Mouse (Mus musculus): ENCODE data around the gene Arpc2. TPM values are rescaled to one million over a fixed set of nuclear protein-coding genes. Genes with fewer than 3 reads are reported as not detected.

Gene Arpc2
- polyA plus RNA-seq, 1 experiment, result 150 TPM

DNA sequence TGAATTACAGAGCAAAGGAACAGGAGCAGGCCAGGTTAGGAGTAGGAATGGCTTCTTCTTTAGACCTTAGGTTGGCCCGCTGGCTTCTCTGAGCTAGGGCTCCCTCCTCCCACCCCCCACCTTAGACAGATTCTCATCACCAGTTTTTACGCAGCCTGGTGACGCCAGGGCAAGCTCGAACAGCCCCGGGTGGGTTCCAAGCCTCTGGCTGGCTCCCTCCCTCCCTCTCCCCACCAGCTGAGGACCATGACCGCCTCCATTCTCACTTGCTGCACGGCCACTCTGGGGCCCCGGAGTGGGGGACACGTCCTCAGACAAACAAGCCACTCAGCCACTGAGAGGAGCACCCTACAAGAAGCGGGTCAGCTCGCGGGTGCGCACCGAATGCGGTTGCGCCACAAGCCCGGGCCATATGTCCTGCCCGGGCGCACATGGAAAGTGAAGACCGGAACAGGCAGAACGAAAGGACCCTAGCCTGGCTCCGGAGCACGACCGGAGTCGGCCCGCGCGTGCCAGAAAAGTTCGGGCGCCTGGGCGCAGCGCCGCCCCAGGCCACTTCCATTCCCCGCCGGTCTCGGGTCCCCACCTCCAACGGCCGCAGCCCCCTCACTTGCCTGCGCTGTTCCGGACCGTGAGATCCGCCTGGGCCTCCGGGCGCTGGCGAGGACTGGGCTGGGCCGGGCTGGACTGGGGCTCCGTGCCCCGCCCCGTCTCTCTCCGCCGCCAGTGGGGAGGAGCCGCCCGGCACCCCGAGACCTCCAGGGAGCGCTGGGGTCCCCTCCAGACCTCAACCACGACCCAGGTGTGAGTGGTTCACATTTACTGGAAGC, 67.8 kb downstream of the Arpc2 start:
- Histone ChIP-seq H3K4me1 (ENCODE audit: control insufficient read depth, insufficient read depth, low read length) (no peaks in the 10 kb centered on the region; the same call in 1 of the 2 replicates), H3K27ac (ENCODE audit: control insufficient read depth, insufficient read depth, low read depth, low read length, poor library complexity) (peak overlapping the region; percentile 52; the same call in 1 of the 2 replicates), H3K4me3 (replicated peaks; ENCODE audit: control insufficient read depth, low read depth, low read length) (peak overlapping the region; percentile 66)
- no peak for TF ChIP-seq CTCF (IDR thresholded peaks at IDR 0.05; ENCODE audit: control insufficient read depth, insufficient read depth, low read length)
- no peak; the same call in 1 of the 2 replicates for TF ChIP-seq POLR2A (IDR thresholded peaks at IDR 0.05; ENCODE audit: borderline replicate concordance, control insufficient read depth, low read depth, low read length)
- 1% methylated on average over 56 of the region's 56 CpGs for WGBS

DNA sequence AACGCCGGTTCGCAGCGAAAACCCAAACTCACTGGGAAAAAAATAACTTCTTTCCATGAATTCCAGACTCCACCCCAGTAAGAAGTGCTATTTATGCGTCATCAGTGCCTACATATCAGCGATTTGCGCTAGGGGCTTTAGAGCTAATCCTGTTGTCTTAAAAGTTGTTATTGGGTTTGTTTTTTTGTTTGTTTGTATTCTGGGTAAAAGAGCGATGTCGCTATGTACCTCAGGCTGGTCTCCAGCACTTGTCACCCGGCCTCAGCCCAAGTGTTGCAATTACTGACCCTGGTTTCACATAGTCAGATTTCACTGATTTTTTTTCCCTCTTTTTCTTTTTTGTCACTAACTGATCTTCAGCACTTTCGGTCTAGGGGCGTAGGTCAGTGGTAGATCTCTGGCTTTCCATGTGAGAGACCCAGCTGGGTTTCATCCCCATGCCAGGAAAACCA, 68.5 kb downstream of the Arpc2 start:
- Histone ChIP-seq H3K4me3 (replicated peaks; ENCODE audit: control insufficient read depth, low read depth, low read length) (peak overlapping the region; percentile 66), H3K4me1 (ENCODE audit: control insufficient read depth, insufficient read depth, low read length) (no peaks in the 10 kb centered on the region; the same call in 1 of the 2 replicates), H3K27ac (ENCODE audit: control insufficient read depth, insufficient read depth, low read depth, low read length, poor library complexity) (0 out of 2 replicates have a peak overlapping the region, but pooled peaks have one; percentile 52)
- TF ChIP-seq CTCF (IDR thresholded peaks at IDR 0.05; ENCODE audit: control insufficient read depth, insufficient read depth, low read length) (no peak), POLR2A (IDR thresholded peaks at IDR 0.05; ENCODE audit: borderline replicate concordance, control insufficient read depth, low read depth, low read length) (no peak)
- 4% methylated on average over 12 of the region's 12 CpGs for WGBS

DNA sequence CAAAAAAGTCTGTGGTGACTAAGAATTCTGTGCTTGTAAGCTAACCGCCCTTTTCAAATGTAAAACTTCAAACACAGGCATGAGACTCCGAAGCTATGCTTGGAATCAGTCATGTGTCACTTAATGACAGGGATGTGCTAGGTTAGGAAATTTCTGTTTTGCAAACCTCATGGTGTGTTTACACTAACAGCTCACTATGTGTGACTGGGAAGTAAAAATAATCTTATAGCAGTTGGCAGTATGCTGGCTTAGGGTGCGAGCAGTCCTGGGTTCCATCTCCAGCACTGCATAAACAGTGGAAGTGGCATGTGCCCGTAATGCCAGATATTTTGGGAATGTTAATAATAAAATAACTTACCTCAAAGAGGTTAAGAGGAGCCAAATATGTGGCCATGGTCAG, 69.1 kb downstream of the Arpc2 start:
- Histone ChIP-seq H3K27ac (ENCODE audit: control insufficient read depth, insufficient read depth, low read depth, low read length, poor library complexity) (no peak overlapping the region), H3K4me3 (replicated peaks; ENCODE audit: control insufficient read depth, low read depth, low read length) (no peak overlapping the region), H3K4me1 (ENCODE audit: control insufficient read depth, insufficient read depth, low read length) (no peaks in the 10 kb centered on the region; the same call in 1 of the 2 replicates)
- WGBS, result 77% methylated on average over 4 of the region's 4 CpGs
- TF ChIP-seq POLR2A (IDR thresholded peaks at IDR 0.05; ENCODE audit: borderline replicate concordance, control insufficient read depth, low read depth, low read length), result no peak
- no peak for TF ChIP-seq CTCF (IDR thresholded peaks at IDR 0.05; ENCODE audit: control insufficient read depth, insufficient read depth, low read length)

DNA sequence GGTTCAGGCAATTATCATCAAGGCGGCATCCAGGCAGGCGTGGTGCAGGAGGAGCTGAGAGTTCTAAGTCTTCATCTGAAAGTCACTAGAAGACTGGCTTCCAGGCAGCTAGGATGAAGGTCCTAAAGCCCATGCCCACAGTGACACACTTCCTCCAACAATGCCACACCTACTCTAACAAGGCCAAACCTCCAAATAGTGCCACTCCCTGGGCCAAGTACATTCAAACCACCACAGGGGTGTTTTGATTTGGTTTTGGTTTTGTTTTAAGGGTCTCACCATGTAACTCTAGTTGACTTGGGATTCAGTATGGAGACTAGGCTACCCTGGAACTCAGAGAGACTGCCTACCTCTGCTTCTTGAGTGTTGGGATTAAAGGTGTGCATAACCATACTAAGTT, 69.6 kb downstream of the Arpc2 start, which contains the start of gene Tmbim1:
Tmbim1 (minus strand) TSS at position 101 of the 400 bp plus-strand sequence.
- WGBS, result 89% methylated on average over 2 of the region's 2 CpGs
- H3K27ac ChIP-seq (ENCODE audit: control insufficient read depth, insufficient read depth, low read depth, low read length, poor library complexity), result no peak within 1 kb of the TSS
- no peaks in the 10 kb centered on the region; the same call in 1 of the 2 replicates for H3K4me1 ChIP-seq (ENCODE audit: control insufficient read depth, insufficient read depth, low read length)
- TF ChIP-seq CTCF (IDR thresholded peaks at IDR 0.05; ENCODE audit: control insufficient read depth, insufficient read depth, low read length) (no peak), POLR2A (IDR thresholded peaks at IDR 0.05; ENCODE audit: borderline replicate concordance, control insufficient read depth, low read depth, low read length) (no peak)
- no peak within 1 kb of the TSS for H3K4me3 ChIP-seq (replicated peaks; ENCODE audit: control insufficient read depth, low read depth, low read length)

DNA sequence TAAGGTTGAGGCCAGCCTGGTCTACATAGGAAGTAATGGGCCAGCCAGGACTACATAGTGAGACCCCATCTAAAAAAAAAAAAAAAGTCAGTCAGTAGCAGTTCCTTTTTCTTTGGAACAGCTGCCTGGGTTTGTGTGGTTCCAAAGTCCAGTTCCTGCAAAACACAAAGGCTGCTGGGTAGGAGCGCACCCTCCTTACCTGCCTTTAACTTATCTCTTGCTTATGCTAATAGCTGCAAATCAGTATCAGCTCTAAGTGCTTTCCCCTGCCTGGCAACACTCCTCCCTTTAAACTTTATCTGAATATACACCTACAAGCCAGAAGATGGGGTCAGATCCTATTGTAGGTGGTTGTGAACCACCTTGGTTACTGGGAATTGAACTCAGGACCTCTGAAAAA, 71.3 kb downstream of the Arpc2 start:
- H3K4me1 ChIP-seq (ENCODE audit: control insufficient read depth, insufficient read depth, low read length), result no peaks in the 10 kb centered on the region; the same call in 1 of the 2 replicates
- 82% methylated on average over 1 of the region's 1 CpGs for WGBS
- no peak overlapping the region for H3K4me3 ChIP-seq (replicated peaks; ENCODE audit: control insufficient read depth, low read depth, low read length)
- no peak for TF ChIP-seq CTCF (IDR thresholded peaks at IDR 0.05; ENCODE audit: control insufficient read depth, insufficient read depth, low read length)
- no peak for TF ChIP-seq POLR2A (IDR thresholded peaks at IDR 0.05; ENCODE audit: borderline replicate concordance, control insufficient read depth, low read depth, low read length)
- H3K27ac ChIP-seq (ENCODE audit: control insufficient read depth, insufficient read depth, low read depth, low read length, poor library complexity), result no peak overlapping the region

DNA sequence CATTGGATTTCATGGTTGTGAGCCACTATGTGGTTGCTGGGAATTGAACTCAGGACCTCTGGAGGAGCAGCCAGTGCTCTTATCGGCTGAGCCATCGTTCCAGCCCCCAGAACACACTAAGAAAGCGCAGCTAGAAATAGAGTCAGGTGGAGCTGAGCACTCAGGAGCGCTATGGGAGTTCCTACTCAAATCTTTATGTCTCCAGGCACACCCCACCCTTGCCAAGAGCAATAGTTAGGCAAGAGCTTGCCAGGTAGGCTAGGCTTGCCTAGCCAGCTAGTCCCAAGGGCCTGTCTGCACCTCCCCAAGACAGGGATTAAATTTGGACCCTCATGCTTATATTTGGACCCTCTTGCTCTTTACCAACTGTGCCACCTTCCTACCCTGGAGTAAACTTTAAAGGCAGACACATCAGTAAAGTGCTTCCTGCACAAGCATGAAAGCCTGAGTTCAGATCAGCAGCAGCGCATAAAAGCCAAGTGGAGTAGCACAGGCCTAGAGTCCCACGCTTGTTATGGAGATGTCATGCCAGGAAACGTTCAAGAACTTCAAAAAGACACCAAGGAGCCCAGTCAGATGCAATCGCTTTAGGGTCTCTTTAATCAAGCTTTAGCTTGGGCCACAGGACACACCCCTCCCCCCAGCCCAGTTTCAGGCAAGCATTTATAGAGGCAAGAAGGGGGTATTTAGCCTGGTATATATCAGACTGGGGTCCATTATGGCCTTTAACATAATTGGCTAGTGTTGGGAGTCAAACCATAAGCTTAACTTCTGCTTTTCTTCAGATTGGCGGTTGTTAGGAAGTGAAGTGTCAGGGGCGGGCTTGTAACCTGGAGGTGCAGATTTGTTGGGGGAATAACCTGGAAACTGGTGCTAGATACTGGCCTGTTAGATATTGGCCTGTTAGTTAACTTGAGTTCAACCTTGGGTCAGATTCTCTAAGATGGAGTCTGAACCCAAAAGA, 72.4 kb downstream of the Arpc2 start:
- 58% methylated on average over 10 of the region's 10 CpGs for WGBS
- Histone ChIP-seq H3K4me1 (ENCODE audit: control insufficient read depth, insufficient read depth, low read length) (no peaks in the 10 kb centered on the region; the same call in 1 of the 2 replicates), H3K27ac (ENCODE audit: control insufficient read depth, insufficient read depth, low read depth, low read length, poor library complexity) (no peak overlapping the region)

DNA sequence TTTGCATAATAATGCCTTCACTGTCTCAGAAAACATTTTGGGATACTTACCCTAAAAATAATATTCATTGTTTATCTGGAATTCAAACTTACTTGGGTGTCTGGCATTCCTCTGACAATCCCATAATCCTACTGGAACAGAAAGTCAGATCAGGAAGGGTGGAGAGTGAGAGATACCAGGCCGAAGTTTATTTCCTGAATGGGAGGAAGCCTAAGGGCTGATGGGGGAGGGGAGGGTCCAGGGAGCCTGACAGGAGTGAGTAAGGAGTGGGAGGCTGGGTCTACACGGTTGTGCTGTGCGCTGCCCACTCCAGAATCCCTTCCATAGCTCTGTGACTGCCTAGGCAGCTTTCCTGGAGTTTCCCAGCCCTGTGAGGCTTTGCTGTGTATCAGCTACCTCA, 73.9 kb downstream of the Arpc2 start:
- WGBS, result 44% methylated on average over 3 of the region's 3 CpGs
- Histone ChIP-seq H3K27ac (ENCODE audit: control insufficient read depth, insufficient read depth, low read depth, low read length, poor library complexity) (no peak overlapping the region), H3K4me1 (ENCODE audit: control insufficient read depth, insufficient read depth, low read length) (no peaks in the 10 kb centered on the region; the same call in 1 of the 2 replicates), H3K4me3 (replicated peaks; ENCODE audit: control insufficient read depth, low read depth, low read length) (no peak overlapping the region)
- TF ChIP-seq POLR2A (IDR thresholded peaks at IDR 0.05; ENCODE audit: borderline replicate concordance, control insufficient read depth, low read depth, low read length) (no peak), CTCF (IDR thresholded peaks at IDR 0.05; ENCODE audit: control insufficient read depth, insufficient read depth, low read length) (no peak)

More for the DNA sequence above, 72.4 kb downstream of the Arpc2 start:
- H3K4me3 ChIP-seq (replicated peaks; ENCODE audit: control insufficient read depth, low read depth, low read length), result no peak overlapping the region
- TF ChIP-seq CTCF (IDR thresholded peaks at IDR 0.05; ENCODE audit: control insufficient read depth, insufficient read depth, low read length), result no peak
- TF ChIP-seq POLR2A (IDR thresholded peaks at IDR 0.05; ENCODE audit: borderline replicate concordance, control insufficient read depth, low read depth, low read length), result no peak

Measured in bone marrow, adult 2 months (tissue).